Mouse (Mus musculus): Measurements from ENCODE around the gene Cir1.

The Cir1 gene

GRCm38 (mm10) chr2:73298841-73299240 lies 13.7 kb downstream of the Cir1 start:
- DNase-seq, result no peak

GRCm38 (mm10) chr2:73298154-73298553 lies 14.3 kb downstream of the Cir1 start:
- no peak for DNase-seq

GRCm38 (mm10) chr2:73295023-73295422 lies 17.5 kb downstream of the Cir1 start:
- no peak for DNase-seq

GRCm38 (mm10) chr2:73291130-73291529 lies 21.4 kb downstream of the Cir1 start:
- DNase-seq, result no peak

- DNase-seq, result peak; percentile 81
Observed at GRCm38 (mm10) chr2:73285630-73286029, 26.9 kb downstream of the Cir1 start.

- DNase-seq, result peak; percentile 70
Observed at GRCm38 (mm10) chr2:73281707-73282106, 30.8 kb downstream of the Cir1 start.

GRCm38 (mm10) chr2:73281048-73281661 lies 31.3 kb downstream of the Cir1 start:
- peak; percentile 39 for DNase-seq

- DNase-seq, result peak; percentile 47
Observed at GRCm38 (mm10) chr2:73280356-73281047, 32.0 kb downstream of the Cir1 start.

- peak; percentile 60 for DNase-seq
Observed at GRCm38 (mm10) chr2:73279271-73280038, 33.0 kb downstream of the Cir1 start.

- peak; percentile 44 for DNase-seq
Observed at GRCm38 (mm10) chr2:73278869-73279268, 33.6 kb downstream of the Cir1 start.

- peak; percentile 96 for DNase-seq
Observed at GRCm38 (mm10) chr2:73278131-73278854, 34.2 kb downstream of the Cir1 start.

GRCm38 (mm10) chr2:73277709-73278075 lies 34.8 kb downstream of the Cir1 start:
- DNase-seq, result peak; percentile 50

- DNase-seq, result peak; percentile 66
Observed at GRCm38 (mm10) chr2:73277021-73277708, 35.3 kb downstream of the Cir1 start.

- DNase-seq, result peak; percentile 68
Observed at GRCm38 (mm10) chr2:73276141-73276571, 36.3 kb downstream of the Cir1 start.

- peak; percentile 16 for DNase-seq
Observed at GRCm38 (mm10) chr2:73275261-73276040, 37.0 kb downstream of the Cir1 start.

GRCm38 (mm10) chr2:73274119-73274920 lies 38.2 kb downstream of the Cir1 start:
- peak; percentile 76 for DNase-seq

GRCm38 (mm10) chr2:73273249-73274118 lies 39.0 kb downstream of the Cir1 start:
- DNase-seq, result peak; percentile 59

GRCm38 (mm10) chr2:73272351-73273248 lies 39.9 kb downstream of the Cir1 start:
- peak; percentile 46 for DNase-seq
